Mouse (Mus musculus): Measurements from ENCODE around the gene Gnaz.
"Not testable (repeated sequence)": the region's sequence is repeated elsewhere in the genome, so short reads cannot be mapped to it uniquely, and the experiment has no call there.

Gene Gnaz

DNA sequence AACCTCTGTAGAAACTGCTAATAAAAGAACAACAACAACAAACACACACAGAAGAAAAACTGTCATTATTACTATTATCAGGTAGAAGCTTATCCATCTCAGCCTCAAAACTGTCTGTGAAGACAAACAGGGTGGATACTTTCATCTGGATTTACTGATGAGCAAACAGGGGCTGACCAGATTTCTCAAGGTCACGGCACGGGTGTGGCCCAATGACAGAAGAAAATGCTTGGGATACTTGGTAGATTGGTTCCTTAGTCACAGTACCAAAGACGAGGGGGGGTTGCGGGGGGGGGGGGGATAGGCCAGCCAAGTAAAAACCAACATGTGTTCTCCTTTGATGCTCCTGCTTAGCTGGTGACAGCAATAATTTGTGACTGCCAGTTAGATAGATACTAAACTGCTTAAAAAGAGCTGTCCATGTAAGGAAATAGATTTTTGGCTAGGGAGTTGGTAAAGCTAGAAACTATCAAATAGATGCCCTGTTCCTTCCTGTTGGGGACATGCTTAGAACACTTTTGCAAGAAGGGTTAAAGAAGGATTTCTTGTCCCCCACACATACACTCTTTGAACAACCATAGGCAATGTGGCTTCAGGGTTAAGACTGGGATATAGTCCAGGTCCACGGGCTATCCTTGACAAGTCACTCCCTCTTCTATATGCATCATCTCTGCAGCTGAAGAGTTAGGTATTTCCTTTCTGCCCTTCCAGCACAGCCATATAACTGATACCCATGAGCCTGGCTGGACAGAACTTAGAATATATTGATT is 64.6 kb downstream of the Gnaz start:
- DNase-seq, result no peak

DNA sequence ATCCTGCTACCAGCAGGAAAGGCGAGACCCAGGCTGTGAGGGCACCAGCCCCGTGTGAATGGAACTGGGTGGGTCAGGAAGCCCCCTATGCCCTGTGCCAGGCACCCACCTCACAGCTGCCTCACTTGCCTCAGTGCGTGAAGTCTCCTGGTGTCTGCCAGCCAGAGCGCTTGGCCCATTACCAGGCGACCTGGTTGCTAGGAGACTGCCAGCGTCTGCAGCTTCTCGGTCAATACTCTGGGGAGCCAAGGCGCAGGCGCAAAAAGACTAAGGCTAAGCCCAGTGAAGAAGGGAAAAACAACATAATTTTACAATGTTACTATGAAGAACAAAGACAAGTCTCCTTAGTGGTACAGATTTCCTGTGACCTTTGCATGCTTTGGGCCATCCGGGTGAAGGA is 65.4 kb downstream of the Gnaz start, which contains the start of gene Rsph14:
Gene Rsph14, minus strand, starts transcription at position 192 of the 400 bp plus-strand sequence.
- DNase-seq, result peak; percentile 74 to 80

DNA sequence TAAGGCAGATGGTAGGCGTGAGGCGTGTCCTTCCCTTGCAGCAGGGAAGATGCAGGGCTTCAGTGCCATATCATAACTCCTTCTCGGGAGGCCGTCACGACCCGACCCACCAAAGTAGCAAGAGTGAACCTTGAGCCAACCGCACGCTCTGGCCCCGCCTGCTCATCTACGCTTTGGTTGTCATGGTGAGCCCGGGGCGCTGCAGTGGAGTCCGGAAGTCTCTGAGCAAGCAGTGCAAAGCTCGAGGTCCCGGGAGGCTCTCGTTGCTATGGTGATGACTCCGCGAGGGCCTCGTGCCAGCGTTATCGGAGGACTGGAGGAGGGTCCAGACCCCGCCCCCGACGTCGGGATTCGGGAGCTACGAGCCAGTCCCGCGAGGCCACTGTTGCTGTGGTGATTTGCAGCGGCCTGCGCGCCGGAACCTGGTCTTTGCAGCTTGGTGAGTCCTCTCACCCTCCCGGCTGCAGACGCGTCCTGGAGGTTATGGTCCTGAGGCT is 70.0 kb downstream of the Gnaz start, which contains the start of gene Rab36:
Gene Rab36, plus strand, starts transcription at position 176 of the 497 bp plus-strand sequence.
- DNase-seq, result peak; percentile 89 to 93

DNA sequence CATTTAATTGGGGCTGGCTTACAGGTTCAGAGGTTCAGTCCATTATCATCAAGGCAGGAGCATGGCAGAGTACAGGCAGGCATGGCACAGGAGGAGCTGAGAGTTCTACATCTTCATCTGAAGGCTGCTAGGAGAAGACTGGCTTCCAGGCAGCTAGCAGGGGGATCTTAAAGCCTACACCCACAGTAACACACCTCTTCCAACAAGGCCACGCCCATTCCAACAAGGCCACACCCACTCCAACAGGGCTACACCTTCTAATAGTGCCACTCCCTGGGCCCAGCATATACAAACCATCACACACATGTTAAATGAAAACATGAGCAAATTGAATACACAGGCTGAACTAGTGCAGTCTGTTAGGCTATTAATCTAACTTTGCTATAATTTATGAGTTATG is 75.1 kb downstream of the Gnaz start:
- not testable (repeated sequence) for DNase-seq

DNA sequence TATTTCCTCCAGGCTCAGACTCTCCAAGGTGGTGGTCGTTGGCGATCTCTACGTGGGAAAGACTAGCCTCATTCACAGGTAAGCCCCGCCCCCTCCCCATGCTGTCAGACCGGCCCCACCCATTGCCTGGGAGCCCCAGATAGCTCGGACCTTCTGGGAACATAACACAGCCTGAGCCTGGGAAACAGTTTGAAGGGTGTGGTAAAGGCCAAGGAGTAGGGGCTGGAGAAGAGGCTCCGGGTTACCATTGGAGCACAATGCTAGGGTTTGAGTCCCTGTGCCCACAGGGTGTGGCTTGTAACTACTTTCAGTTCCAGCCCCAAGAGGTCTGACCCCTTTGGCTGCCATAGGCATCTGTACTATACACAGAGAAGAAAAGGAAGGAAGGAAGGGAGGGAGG is 77.5 kb downstream of the Gnaz start:
- no peak for DNase-seq

DNA sequence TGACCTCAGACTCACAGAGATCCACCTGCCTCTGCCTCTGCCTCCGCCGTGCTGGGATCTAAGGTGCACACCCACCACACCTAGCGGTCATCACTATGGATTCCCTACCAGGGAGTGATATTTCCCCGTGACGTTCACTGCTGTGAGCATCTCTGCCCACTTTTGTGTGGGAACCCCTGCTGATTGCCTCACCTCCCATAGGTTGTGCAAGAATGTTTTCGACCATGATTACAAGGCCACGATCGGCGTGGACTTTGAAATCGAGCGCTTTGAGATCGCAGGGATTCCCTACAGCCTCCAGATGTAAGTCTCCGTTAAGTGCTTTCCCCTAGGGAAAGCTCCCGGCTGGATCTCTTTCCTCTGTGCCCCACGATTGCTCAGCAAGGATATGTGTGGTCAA is 78.9 kb downstream of the Gnaz start:
- no peak for DNase-seq

DNA sequence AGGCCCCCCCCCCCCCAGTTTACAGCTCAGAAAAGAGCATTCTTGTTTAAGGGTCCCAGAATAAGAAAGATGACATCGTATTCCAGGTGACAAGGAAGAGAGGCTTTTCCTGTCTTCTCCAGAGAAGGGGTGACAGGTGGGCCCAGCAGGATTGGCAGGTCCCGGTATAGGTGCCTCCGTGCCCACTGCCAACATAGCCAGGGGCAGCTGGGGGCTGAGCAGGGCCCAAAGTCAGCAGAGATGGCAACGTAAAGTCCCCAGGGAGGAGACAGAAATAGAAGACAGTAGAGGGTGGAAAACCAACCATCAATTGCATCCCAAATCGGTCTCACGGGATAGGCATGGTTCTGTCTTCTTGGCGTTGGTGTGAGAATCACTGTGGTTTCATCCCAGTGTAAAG is 81.7 kb downstream of the Gnaz start:
- no peak for DNase-seq

DNA sequence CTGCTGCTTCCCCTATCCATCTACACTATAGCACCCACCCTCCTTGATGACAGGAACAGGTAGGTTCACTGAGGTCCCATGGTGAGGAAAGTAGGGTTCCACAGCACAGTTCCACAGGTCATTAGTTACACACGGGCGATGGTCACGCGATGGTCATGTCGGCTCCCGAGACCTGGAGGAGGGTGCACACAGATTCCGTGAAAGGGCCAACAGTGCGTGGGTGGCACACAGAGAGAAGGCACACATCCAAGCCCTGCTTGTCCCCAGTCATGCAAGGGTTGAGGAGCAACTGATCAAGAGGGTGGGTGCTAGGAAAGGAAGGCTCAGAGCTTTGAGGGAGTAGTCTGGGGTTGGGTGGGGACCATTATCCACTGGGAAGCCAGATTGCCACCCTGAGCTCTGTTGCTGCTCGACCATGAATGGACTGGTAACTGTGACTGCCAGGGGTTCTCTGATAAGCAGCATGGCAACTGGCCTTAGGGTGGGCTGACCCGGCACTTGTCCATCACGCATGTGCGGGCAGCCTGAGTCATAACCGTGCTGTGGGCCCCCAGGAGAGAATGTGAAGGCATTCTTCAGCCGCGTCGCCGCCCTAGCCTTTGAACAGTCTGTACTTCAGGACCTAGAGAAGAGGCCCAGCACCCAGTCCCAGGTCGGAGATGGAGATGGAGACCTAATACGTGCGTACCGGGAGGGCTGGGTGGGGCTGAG is 84.5 kb downstream of the Gnaz start:
- DNase-seq, result no peak

DNA sequence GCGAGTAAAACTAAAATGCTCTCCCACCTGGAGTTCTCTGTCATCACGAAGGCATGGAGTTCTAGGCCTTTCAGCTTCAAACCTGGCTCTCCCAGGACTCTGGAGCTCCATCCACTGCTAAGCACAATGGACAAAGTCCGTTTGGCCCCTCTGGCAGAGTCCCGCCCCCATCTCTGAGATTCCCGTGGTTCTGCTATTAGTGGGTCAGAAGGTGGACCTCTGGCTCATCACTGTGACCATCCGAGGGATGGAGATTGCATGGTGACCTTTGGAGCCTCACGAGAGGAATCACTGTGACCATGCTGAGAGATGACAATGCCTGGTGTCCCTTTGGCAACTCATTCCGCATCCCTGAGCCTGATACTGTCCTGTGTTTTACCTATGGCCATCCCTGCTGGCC is 85.9 kb downstream of the Gnaz start:
- DNase-seq, result no peak

DNA sequence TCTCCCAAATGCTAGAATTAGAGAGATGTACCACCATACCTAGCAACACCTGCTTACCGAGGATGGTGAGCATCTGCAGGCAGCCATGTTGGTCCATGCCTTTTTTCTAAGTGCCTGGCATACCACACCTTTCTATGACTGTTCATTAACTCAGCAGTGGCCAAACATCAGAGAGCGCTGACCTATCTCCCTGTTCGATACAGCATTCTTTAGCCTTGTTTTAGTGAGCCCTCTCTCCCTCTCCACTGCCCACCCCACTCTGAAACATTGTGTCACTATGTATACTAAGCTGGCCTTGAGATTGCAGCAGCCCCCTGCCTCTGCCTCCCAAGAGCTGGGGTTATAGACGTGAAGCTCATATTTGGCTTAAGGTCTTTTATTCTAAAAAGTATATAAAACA is 86.7 kb downstream of the Gnaz start:
- DNase-seq, result no peak

DNA sequence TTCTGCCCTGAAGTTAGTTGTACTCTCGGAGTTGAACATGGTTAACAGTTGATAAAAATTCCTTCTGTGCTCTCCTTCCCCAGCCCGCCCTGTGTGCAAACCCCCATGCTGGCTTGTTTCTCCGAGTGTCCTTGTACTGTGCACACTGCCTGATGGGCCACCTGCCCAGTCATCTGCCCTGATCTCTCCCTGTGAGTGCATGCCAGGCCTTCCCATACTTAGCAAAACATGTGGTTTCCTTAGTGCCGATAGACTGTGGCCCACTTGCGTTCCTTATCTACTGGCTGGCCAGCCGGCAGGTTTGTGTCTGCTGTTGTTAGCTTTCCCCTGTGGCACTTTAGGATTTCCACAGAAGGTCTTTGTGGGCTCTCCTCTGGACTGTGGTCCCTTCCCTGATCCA is 87.1 kb downstream of the Gnaz start:
- DNase-seq, result peak; percentile 57 to 72

DNA sequence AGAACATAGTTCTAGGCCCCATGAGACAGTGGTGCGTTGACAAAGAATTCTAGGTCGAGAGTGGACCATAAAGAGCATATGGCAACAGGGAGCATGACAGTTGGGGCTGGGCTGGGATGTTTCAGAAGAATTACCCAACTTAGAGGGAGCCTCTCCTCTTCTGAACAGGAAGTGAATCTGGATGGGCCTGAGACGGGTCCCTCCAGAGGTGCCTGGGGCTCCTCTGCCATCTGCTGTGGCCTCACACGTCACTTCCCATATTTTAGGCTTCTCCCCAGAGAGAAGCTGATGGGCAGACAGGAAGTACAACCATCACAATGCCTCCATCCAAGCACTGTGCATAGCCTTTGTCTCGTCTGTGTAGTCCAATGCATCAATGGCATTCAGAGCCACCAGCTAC is 88.7 kb downstream of the Gnaz start:
- DNase-seq, result no peak

DNA sequence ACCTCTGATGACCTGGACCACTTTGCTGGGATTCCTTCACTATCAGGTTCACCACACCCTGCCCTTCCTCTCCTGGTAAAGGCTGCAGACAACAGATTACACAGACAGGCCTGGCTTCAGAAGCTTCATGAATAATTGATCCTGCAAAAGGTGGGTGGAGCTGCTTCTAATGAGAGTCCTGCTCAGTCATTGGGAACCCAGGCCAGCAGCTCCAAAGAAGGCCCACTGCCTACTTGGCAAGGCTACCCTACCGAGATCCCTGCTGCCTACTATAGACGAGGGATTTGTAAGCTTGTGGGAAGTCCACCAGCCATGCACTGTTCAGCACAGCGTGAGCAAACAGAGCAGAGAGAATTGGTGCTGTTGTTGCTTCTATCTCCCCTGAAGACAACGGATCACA is 89.3 kb downstream of the Gnaz start:
- DNase-seq, result no peak

DNA sequence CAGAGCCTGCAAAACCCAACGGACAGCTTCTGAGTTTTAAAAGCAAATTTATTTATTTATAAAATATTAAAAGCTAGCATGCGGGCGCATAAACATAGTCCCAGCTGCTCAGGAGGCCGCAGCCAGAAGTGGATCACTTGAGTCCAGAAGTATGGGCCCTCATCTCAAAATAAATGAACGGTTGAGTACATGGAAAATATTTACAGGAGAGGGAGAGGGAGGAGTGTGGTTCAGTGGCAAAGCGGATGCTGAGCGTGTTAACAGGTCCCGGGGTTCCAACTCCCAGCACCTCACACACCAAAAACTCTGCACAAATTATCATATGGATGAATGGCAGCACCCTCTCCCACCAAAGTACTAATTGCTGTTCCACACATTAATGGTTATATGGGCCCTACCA is 91.4 kb downstream of the Gnaz start:
- DNase-seq, result peak; percentile 60 to 77

DNA sequence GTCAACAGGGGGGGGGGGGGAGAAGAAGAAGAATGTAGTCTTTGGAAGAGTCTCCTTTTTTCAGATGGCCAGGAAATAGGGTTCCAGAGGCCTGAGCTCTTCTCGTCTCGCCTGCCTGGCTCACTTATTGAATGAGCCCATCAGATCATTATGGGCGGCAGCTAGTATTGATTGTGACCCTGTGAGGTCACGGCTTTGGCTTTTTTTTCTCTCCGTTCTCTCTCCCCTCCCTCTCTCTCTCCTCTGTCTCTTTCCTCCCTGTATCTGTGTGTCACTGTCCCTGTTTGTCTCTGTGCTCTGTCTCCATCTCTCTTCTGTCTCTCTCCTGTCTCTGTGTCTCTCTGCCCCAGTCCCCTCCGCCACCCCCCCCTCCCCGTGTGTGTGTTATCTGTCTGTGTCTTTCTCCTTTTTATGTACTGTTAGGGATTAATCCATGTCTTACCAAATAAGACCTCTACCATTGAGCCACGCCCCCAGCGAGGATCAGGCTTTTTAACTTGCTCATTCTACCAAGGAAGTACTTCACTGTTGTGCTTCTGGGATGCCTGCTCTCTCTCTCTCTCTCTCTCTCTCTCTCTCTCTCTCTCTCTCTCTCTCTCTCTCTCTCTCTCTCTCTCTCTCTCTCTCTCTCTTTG is 91.9 kb downstream of the Gnaz start:
- DNase-seq, result peak; percentile 33 to 45

DNA sequence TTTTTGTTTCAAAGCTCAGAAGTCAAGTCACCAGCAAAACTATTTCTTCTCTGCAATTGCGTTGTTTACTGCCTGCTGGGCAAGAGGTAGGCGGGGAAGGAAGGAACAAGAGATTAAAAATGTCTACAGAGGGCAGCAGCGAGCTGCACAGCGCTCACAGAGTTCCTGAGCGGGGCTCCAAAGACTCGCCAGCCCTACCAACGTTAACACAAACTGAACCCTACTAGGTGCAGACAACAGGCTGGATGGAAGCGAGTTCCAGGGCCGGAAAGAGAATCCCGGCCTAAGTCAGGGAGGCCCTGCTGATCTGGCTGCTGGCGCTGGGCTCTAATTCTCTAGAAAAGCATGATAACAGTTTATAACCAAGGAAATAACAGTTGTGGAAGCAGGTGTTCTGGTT is 92.4 kb downstream of the Gnaz start:
- DNase-seq, result peak; percentile 83 to 86

DNA sequence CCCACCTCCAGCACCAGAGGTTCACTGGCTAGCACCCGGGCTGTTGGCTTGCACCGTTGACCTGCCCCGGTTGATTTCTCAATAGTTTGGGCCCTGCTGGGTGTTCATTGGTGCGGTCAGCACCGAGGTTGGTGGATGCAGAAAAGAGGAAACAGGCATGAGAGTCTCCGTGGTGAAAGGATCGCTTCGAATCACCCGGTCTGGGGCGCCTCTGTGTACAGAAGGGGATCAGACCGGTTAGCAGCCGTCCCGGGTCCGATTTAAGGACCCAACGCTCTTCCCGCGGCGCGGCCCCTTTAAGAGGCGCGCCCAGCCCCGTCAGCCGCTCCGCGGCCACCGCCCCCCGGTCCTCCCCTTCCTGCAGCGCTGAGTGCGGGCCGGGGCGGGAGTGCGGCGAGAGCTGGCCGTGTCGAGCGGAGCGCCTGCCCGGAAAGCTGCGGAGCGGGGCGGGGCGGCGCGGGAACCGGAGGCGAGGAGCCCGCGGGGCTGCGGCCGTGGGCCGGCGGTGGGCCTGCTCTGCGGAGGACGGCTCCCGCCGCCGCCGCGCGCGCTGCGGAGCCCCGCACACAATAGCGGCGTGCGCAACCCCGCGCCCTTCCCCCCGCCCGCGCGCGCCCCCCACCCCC is 93.4 kb downstream of the Gnaz start, which contains the start of gene Bcr:
Gene Bcr, plus strand, starts transcription at position 376 of the 626 bp plus-strand sequence.
- DNase-seq, result peak; percentile 82 to 86

DNA sequence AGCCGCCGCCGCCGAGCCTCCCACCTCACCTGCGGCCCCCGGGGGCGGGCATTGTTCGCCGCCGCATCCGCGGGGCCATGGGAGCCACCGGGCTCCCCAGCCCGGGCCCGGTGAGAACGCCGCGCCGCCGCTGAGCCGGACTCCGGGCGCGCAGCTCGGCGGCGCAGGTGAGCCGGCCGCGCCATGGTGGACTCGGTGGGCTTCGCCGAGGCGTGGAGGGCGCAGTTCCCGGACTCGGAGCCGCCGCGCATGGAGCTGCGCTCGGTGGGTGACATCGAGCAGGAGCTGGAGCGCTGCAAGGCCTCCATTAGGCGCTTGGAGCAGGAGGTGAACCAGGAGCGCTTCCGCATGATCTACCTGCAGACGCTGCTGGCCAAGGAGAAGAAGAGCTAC is 93.9 kb downstream of the Gnaz start:
- DNase-seq, result peak in 1 of 2 experiments; percentile 26

DNA sequence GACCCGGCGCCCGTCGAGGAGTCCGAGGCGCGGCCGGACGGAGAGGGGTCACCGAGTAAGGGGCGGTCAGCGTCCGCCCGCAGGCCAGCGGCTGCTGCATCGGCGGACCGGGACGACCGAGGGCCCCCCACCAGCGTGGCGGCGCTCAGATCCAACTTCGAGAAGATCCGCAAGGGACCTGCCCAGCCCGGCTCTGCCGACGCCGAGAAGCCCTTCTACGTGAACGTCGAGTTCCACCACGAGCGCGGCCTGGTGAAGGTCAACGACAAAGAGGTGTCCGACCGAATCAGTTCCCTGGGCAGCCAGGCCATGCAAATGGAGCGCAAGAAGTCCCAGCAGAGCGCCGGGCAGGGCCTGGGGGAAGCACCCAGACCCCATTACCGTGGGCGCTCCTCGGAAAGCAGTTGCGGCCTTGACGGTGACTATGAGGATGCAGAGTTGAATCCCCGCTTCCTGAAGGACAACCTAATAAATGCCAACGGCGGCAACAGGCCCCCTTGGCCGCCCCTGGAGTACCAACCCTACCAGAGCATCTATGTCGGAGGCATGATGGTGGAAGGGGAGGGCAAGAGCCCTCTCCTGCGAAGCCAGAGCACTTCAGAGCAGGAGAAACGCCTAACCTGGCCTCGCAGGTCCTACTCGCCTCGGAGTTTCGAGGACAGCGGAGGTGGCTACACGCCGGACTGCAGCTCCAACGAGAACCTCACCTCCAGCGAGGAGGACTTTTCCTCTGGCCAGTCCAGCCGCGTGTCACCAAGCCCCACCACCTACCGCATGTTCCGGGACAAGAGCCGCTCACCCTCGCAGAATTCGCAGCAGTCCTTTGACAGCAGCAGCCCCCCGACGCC is 94.6 kb downstream of the Gnaz start:
- DNase-seq, result peak in 1 of 2 experiments; percentile 20

DNA sequence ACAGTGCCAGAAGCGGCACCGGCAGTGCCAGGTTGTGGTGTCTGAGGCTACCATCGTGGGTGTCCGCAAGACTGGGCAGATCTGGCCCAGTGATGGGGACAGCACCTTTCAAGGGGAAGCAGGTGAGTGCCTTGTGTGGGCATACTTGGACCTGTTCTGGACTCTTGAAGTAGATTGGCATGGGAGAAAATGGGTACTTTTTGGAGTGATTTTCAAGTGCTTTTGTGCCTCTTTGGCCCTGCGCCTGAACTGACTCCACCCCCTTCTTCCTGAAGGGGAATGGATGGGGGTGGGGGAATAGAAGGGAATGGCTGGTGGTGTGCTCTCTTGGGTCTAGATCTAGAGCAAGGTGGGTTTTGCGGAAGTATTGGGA is 95.2 kb downstream of the Gnaz start:
- DNase-seq, result peak; percentile 84 to 85

DNA sequence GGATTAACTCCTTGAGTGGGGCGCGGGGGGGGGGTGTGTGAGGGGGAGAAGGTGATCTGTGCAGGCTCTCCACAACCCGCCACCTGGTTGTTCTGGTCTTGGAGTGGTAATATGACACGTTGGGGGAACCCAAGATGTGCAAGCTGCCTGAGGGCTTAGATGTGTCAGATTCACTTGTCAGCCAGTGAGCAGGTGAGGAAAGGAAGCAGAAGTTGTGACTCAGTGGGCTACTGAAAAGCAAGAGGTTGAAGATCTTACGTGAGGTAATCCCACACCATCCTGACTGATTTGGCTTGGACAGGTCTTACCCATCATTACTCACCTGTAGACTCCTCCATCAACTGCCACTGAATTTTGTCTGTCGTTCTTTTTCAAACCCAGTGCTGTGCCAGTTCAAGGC is 95.6 kb downstream of the Gnaz start:
- DNase-seq, result no peak

All from lung, adult 18-20 months (tissue).